Mouse (Mus musculus) inflammation-experienced regulatory T-cells, adult 6 months (primary cell): ENCODE measurements around the gene Spi1. TPM values are rescaled to one million over a fixed set of nuclear protein-coding genes. Genes with fewer than 3 reads are reported as not detected.
A peak's percentile ranks its signal among the peaks of the same experiment; 100 is the strongest.
"Not testable (repeated sequence)": the region's sequence is repeated elsewhere in the genome, so short reads cannot be mapped to it uniquely, and the experiment has no call there.

Experiments
- ATAC-seq: one replicate; pipeline ENCODE4 v1.8.0; 2017
- polyA plus RNA-seq, 3 experiments: library from polyadenylated mRNA; unstranded; fragments of 100-300 nt; shearing (Covaris generic); gene quantifications; one replicate each; pipeline ENCODE4 v1.2.1; 2017

The Spi1 gene
- polyA plus RNA-seq, 3 experiments from 2014 or later: 0.68 TPM; not detected in 2

DNA sequence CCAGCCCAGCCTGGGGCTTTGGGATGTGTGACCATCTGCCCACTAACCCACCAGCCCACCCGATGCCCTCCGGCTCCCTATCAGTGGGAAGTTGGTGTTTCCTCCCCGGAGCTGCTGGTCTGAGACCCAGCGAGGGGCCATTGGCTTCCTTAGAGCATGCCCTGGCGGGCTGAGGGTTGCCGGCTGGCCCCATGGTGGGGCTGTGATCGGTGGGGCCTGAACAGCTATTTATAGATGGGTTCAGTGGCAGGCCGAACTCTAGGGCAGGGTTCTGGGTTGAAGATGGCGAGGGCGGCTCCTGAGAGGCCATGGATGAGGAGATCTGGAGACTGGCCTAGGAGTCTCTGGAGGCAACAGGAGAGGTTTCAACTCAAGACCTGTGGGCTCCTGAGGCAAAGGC lies 14.8 kb downstream of the Spi1 start:
- ATAC-seq: no peak

- no peak for ATAC-seq
Measured at GRCm38 (mm10) chr2:91098156-91098555, 16.0 kb downstream of the Spi1 start.

GRCm38 (mm10) chr2:91101124-91101740 lies 19.0 kb downstream of the Spi1 start:
- ATAC-seq: peak; percentile 94

- ATAC-seq: no peak
Measured at GRCm38 (mm10) chr2:91108156-91108555, 26.0 kb downstream of the Spi1 start.

GRCm38 (mm10) chr2:91109241-91109640 lies 27.1 kb downstream of the Spi1 start:
- ATAC-seq: no peak

DNA sequence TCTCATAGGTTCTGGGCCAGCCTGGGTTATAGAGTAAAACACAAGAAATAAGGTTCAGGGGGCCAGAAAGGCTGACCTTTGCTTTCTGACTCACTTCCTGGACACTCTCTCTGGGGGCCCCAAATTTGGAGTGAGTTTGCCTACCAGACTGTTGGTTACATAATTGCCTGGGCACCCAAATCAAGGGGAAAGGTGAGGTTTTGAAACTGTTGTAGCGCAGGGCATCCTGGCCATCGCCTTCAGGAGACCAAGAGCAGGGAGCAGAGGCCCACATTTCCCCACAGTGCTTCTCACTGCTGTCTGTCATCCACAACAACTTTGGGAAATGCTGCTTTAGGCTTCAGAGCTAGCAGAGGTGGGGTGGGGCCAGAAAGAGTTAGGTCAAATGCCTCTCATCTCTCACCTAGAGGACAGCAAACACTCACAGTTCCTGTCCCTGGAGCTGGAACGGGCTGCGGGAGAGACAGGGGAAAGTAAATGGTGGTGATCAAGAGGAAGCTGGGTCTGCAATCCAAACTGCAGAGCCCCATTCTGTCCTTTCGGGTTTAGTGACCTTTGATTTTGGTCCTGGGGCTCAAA lies 27.7 kb downstream of the Spi1 start:
- no peak for ATAC-seq

DNA sequence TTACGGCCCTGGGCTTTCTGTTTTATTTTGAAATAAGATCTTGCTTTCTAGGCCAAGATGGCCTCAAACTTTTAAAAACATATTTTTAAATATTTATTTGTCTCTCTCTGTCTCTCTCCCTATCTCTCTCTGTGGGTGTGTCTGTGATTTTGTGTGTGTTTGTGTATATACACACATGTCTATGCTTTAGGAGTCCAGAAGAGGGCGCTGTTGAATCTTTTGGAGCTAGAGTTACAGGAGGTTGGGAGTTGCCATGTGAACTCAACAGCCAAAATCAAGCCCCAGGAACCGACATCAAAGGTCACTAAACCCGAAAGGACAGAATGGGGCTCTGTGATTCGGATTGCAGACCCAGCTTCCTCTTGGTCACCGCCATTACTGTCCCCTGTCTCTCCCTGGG lies 28.2 kb downstream of the Spi1 start:
- ATAC-seq: no peak

DNA sequence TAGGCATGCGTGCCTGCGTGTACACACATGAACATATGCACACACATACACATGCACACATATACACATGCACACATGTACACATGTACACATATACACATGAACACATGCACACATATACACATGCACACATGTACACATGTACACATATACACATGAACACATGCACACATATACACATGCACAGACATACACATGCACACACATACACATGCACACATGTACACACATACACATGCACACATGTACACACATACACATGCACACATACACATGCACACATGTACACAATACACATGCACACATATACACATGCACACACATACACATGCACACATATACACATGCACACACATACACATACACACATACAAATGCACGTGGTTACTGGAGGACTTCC lies 29.6 kb downstream of the Spi1 start:
- not testable (repeated sequence) for ATAC-seq

- no peak for ATAC-seq
Measured at GRCm38 (mm10) chr2:91112491-91112890, 30.3 kb downstream of the Spi1 start.

GRCm38 (mm10) chr2:91113334-91113733 lies 31.1 kb downstream of the Spi1 start:
- no peak for ATAC-seq

DNA sequence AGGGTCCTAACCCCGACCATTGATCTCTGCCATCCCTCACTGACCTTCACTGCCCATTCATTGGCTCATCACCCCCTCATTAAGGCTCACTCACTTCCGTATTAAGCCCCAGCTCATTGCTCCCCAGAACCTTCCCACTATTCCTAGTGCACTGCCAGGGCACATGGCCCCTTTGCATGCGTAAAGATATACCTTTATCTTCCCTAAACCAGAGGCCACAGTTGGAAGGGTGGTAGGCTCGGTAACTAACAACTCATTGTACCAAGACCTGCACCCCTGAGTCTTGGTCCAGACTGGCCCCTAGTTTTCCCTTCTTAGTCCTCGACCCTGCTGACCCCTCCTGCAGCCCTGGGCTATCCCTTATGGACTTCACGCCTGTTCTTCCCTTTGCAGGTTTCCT lies 31.7 kb downstream of the Spi1 start:
- no peak for ATAC-seq

GRCm38 (mm10) chr2:91114781-91115577 lies 32.8 kb downstream of the Spi1 start:
- ATAC-seq: no peak

DNA sequence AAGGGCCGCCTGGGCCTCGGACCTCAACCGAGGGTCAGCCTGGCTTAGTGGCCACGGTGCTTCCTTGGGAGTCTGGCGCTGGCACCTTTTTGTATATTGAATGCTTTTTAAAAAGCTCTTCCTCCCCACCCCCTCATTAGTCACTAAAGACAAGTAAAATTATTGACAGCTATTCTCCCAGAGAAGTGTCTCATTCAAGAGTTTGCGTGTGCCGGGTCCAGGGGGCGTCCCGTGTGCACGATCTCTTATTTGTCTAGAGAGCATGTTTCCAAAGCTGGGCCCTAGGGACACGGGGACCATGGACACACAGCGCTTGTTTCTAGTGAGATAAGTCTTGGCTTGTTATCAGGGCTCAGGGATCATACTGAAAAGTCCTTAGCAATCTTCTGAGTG lies 33.4 kb downstream of the Spi1 start:
- no peak for ATAC-seq

DNA sequence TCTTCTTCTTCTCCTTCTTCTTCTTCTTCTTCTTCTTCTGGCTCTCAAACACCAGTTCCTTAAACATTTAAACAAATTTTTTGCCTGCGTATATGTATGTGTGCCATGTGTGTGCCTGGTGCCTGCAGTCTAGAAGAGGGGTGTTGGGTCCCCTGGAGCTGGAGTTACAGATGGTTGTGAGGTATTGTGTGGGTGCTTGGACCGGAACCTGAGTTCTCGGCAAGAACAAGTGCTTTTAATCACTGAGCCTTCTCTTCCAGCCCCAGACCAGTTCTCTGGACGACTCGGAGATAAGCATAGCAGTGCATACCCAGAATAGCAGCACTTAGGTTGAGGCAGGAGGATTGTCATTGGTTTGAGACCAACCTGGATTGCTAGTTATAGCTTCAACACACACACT lies 34.7 kb downstream of the Spi1 start:
- no peak for ATAC-seq

DNA sequence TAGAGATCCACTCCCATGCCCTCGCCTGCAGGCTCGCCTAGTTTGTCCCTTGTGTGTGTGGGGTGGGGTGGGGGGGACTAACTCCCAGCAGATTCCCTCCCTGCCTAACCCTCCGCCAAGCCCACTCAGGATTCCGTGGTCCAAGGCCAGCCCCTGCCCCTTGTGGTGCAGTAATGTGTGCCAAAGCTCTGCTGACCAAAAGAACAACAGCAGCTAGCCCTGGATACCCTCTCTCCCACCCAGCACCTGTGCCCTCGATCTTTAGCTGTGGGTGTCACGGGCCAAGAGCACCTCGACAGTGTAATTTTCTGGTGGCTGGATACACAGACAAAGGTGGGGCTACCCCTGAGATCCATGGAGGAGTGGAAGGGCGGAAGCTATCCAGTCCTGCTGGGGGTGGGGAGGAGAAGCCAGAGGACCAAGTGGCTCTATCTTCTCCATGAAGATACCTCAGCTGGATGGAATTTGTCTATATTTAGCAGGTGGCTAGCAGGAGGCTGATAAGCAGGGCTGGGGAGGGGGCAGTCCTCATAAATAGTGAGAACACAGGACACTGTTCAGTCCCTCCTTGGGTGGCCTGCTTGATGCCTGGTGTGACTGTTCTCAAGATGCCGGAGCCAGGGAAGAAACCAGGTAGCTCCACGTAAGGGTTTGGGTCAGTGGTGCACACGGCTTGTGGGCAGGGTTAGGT lies 35.5 kb downstream of the Spi1 start, which contains the start of gene Mybpc3:
Mybpc3 (plus strand) TSS at position 560 of the 691 bp plus-strand sequence.
- ATAC-seq: no peak

- ATAC-seq: no peak
Measured at GRCm38 (mm10) chr2:91118647-91119046, 36.5 kb downstream of the Spi1 start.

- no peak for ATAC-seq
Measured at GRCm38 (mm10) chr2:91119061-91119460, 36.9 kb downstream of the Spi1 start.

- no peak for ATAC-seq
Measured at GRCm38 (mm10) chr2:91119551-91119950, 37.4 kb downstream of the Spi1 start.

GRCm38 (mm10) chr2:91120261-91120671 lies 38.1 kb downstream of the Spi1 start:
- ATAC-seq: no peak

DNA sequence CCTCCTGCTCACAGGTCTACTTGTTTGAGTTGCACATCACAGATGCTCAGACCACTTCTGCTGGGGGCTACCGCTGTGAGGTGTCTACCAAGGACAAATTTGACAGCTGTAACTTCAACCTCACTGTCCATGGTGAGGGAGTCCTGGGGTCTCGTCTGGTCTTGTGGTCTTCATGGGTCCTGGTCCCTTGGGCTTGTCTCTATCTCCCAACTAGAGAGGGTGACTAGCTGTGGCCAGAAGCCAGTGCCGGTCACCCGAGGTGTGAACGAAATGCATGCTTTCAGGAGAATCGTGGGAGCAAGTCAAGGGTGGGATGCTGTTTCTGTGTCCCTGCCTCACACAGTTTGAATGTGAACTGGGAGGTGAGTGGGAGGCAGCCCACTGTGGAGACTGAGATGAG lies 38.8 kb downstream of the Spi1 start:
- no peak for ATAC-seq

- ATAC-seq: no peak
Measured at GRCm38 (mm10) chr2:91121497-91121896, 39.3 kb downstream of the Spi1 start.

DNA sequence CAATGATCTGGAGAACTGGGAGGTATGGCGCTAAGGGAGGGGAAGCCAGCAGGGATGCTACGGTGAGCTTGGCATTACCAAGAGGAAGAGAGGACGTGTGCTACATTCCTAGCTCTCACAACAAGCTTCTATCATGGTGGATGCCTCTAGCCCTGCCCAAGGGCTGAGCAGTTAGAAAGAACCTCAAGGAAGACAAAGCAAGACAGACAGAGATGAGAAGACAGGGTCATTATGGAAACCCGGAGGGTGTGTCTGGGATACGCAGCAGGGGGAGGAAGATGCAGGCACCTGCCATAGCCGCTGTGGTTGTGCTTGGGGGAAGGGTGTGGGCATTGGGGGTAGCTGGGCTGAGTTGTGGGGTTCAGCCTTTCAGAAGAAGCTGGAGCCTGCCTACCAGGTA lies 41.3 kb downstream of the Spi1 start:
- no peak for ATAC-seq

DNA sequence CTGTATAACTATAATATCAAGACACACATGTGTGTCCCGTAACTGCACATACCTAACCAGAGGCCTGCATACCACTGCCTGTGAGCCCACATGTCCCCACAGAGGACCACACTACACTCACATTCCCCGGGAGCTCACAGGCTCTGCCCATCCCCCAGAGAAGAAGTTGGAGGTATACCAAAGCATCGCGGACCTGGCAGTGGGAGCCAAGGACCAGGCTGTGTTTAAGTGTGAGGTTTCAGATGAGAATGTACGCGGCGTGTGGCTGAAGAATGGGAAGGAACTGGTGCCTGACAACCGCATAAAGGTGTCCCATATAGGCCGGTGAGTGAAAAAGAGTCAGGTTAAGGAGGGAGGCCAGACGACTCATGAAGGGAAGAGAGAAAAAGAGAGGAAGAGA lies 42.9 kb downstream of the Spi1 start:
- ATAC-seq: no peak
